Mouse (Mus musculus): ENCODE results near the gene Pnmal2.

DNA sequence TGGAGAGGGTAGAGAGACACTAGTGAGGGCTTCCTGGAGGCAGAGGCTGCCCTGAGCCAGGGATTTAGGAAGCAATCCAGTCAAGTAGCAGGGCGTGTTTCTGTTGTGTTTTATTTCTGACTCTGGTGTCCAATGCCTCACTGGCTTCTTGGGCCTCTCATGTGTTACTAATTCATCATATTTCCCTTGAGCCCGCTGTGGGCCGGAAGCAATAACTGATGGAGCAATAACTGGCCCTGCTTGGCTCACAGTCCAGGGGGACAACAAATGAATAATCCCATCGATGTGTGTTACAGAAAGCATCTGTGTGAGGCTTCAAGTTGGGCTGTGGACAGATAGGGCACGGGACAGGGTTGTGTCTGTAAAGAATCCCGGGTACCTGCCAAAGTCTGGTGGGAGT is 32.1 kb upstream of the Pnmal2 start:
- no peak for TF ChIP-seq CTCF (IDR thresholded peaks at IDR 0.05; ENCODE audit: insufficient read depth, low read length)
- TF ChIP-seq POLR2A (IDR thresholded peaks at IDR 0.05; ENCODE audit: borderline replicate concordance, extremely low read depth, low read depth, low read length), result no peak

Data from lung, adult 2 months (tissue).